Mouse (Mus musculus): ENCODE data around the gene Gprin2.

- no peak for TF ChIP-seq POLR2A (IDR thresholded peaks at IDR 0.05; ENCODE audit: low read depth, low read length)
- TF ChIP-seq CTCF (IDR thresholded peaks at IDR 0.05; ENCODE audit: borderline replicate concordance, insufficient read depth, low read length): no peak
Observed at GRCm38 (mm10) chr14:34240676-34241075, 39.2 kb upstream of the Gprin2 start.
